18 mouse cellular contexts compared by ENCODE assay signal in the genomic region with DNA sequence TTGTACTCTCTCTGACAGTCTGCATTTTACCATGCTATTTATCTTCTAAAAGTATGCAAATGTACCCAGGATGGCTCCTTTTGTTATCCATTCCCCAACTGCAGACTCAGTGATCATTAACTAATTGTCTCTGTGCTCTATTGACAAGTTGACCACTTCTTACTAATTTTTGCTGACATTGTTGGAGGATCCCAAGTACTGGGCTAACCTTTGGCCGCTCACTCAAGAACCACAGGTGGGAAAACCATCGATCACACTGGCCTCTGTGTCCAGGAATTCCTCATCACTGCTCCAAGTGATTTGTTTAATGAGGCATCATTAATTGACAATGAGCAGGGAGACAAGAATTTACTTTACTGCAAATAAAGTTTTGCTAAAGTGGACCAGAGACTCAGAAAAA.
A peak's percentile ranks its signal among the peaks of the same experiment; 100 is the strongest.
DNase-seq lines count a peak whose midpoint lies in the region.
"Had no signal": no experiment of that assay in that cellular context is flagged by ENCODE, and none has a peak within 500 bp of the region (broad histone marks: within the 10 kb centered on the region; RNA-seq: fewer than 3 reads in every experiment).

No protein-coding gene starts in this region.

- intact Hi-C loops in left cerebral cortex, postnatal 10 days (cut with DNase I) = no loop called here

- DNase-seq in kidney, adult 9 months = peak; percentile 1
- DNase-seq in kidney, adult 8-10 months = no peak
- DNase-seq in ES-CJ7 (ENCODE audit: low read depth, low spot score) = peak; percentile 16
- DNase-seq in Muller cell, postnatal 12 days (ENCODE audit: inconsistent ontology term) = peak; percentile 40
- peak; percentile 3 for DNase-seq in mesoderm, embryonic 11.5 days (ENCODE audit: low read depth, low spot score)
- DNase-seq in left cerebral cortex, postnatal 10 days (ENCODE audit: extremely low spot score in 1 of 2, low spot score in 2 of 2) = no peak
- no peak for DNase-seq in spleen, postnatal 10 days (ENCODE audit: low spot score in 2 of 2)
- DNase-seq: adrenal gland, adult 8-10 months; adrenal gland, postnatal 25 days; cerebellum, adult 11-12 months; cerebellum, adult 8-10 months; cerebellum, postnatal 10 days; cerebellum, postnatal 36 days; gastrocnemius, postnatal 10 days; gastrocnemius, postnatal 36 days; heart, adult 2 months; heart, postnatal 14 days; heart, postnatal 4 days had no signal

Comparison
In these comparisons a context has a peak if more than half of its experiments do, and no peak if none do; other contexts are left out.
1. DNase-seq: peak in kidney, adult 9 months (single experiment), ES-CJ7 (single experiment), Muller cell, postnatal 12 days (single experiment) and mesoderm, embryonic 11.5 days (single experiment); none in kidney, adult 8-10 months (0 of 2), left cerebral cortex, postnatal 10 days (0 of 2) and spleen, postnatal 10 days (0 of 2).